Mouse (Mus musculus) embryonic facial prominence, embryonic 10.5 days (tissue): ENCODE results near the gene Lrch2. TPM values are rescaled to one million over a fixed set of nuclear protein-coding genes. Genes with fewer than 3 reads are reported as not detected.
"Not testable (repeated sequence)": the region's sequence is repeated elsewhere in the genome, so short reads cannot be mapped to it uniquely, and the experiment has no call there.

Experiments used
- DNase-seq: peaks from one replicate; pipeline ENCODE4 v3.0.0-alpha.2; 2017; ENCODE audit warnings: low spot score
- H3K27ac ChIP-seq: fragments of 300-500 bp; sonication (generic); replicated peaks from 2 replicates; pipeline ENCODE4 v1.5.1; 2016; ENCODE audit warnings: mild to moderate bottlenecking
- H3K27me3 ChIP-seq: fragments of 300-500 bp; sonication (generic); replicated peaks from 2 replicates; pipeline ENCODE4 v1.6.1; 2016; ENCODE audit warnings: low read depth, mild to moderate bottlenecking; ENCODE audit not compliant: poor library complexity, severe bottlenecking
- H3K36me3 ChIP-seq: fragments of 300-500 bp; sonication (generic); replicated peaks from 2 replicates; pipeline ENCODE4 v1.6.1; 2016; ENCODE audit warnings: mild to moderate bottlenecking, moderate library complexity
- H3K4me1 ChIP-seq: fragments of 300-500 bp; sonication (generic); 2 replicates; pipeline ENCODE4 v1.6.1; 2016
- H3K4me3 ChIP-seq: fragments of 300-500 bp; sonication (generic); 2 replicates; pipeline ENCODE4 v1.5.1; 2016; ENCODE audit warnings: mild to moderate bottlenecking, moderate library complexity
- H3K9me3 ChIP-seq: fragments of 300-500 bp; sonication (generic); 2 replicates; pipeline ENCODE4 v1.6.1; 2016; ENCODE audit warnings: mild to moderate bottlenecking
- WGBS: fragments of 180-500 bp; shearing (Covaris S2); methylation state at CpG from one replicate; pipeline ENCODE4 v1.1.7; 2016; 5-methylcytosine and 5-hydroxymethylcytosine counted together
- polyA plus RNA-seq: library from polyadenylated mRNA; unstranded; fragments of >200 nt; fragmentation: Nextera tagmentation; extraction: Ambion mirVana; gene quantifications from 2 replicates; pipeline ENCODE4 v1.2.1, GENCODE M21; 2016

Lrch2 gene
- 4.3 and 5.6 TPM in 2 replicates for polyA plus RNA-seq

GRCm38 (mm10) chrX:147553421-147554201 lies at the start of gene Lrch2:
Gene Lrch2, minus strand, starts transcription at chrX:147554081.
- WGBS: 20% methylated on average over 30 of the region's 50 CpGs
- DNase-seq: peak; percentile 79
- peaks cover 9% of the 10 kb centered on the region; the same call in 1 of the 2 replicates for H3K4me1 ChIP-seq
- H3K9me3 ChIP-seq: no peaks in the 10 kb centered on the region
- H3K27ac ChIP-seq: peak within 1 kb of the TSS; percentile 90
- peak within 1 kb of the TSS; percentile 64 for H3K4me3 ChIP-seq
- H3K27me3 ChIP-seq: peaks cover 3% of the 10 kb centered on the region; the same call in 1 of the 2 replicates
- H3K36me3 ChIP-seq: no peaks in the 10 kb centered on the region

GRCm38 (mm10) chrX:147540934-147541870 lies 12.7 kb downstream of the Lrch2 start:
- no peak for DNase-seq
- Histone ChIP-seq H3K9me3 (no peaks in the 10 kb centered on the region), H3K4me1 (no peaks in the 10 kb centered on the region), H3K36me3 (no peaks in the 10 kb centered on the region), H3K4me3 (no peak overlapping the region), H3K27ac (no peak overlapping the region), H3K27me3 (no peaks in the 10 kb centered on the region)
- 67% methylated on average over 11 of the region's 11 CpGs for WGBS

- Histone ChIP-seq H3K9me3 (no peaks in the 10 kb centered on the region), H3K36me3 (no peaks in the 10 kb centered on the region), H3K27me3 (no peaks in the 10 kb centered on the region), H3K27ac (no peak overlapping the region), H3K4me3 (no peak overlapping the region), H3K4me1 (no peaks in the 10 kb centered on the region)
- DNase-seq: no peak
Observed at GRCm38 (mm10) chrX:147538377-147538776, 15.5 kb downstream of the Lrch2 start.

- not testable (repeated sequence) for DNase-seq, H3K36me3 ChIP-seq, H3K27ac ChIP-seq, H3K4me1 ChIP-seq, H3K27me3 ChIP-seq, H3K9me3 ChIP-seq, H3K4me3 ChIP-seq
- 73% methylated on average over 3 of the region's 3 CpGs for WGBS
Observed at GRCm38 (mm10) chrX:147537117-147537516, 16.8 kb downstream of the Lrch2 start.

- Histone ChIP-seq H3K4me3 (no peak overlapping the region), H3K9me3 (no peaks in the 10 kb centered on the region), H3K27ac (no peak overlapping the region), H3K4me1 (no peaks in the 10 kb centered on the region), H3K27me3 (no peaks in the 10 kb centered on the region), H3K36me3 (no peaks in the 10 kb centered on the region)
- no peak for DNase-seq
- 90% methylated on average over 2 of the region's 2 CpGs for WGBS
Observed at GRCm38 (mm10) chrX:147535616-147536015, 18.3 kb downstream of the Lrch2 start.

GRCm38 (mm10) chrX:147531675-147532074 lies 22.2 kb downstream of the Lrch2 start:
- Histone ChIP-seq H3K27me3 (no peaks in the 10 kb centered on the region), H3K27ac (no peak overlapping the region), H3K36me3 (no peaks in the 10 kb centered on the region), H3K4me3 (no peak overlapping the region), H3K4me1 (no peaks in the 10 kb centered on the region), H3K9me3 (no peaks in the 10 kb centered on the region)
- 80% methylated on average over 4 of the region's 4 CpGs for WGBS
- DNase-seq: no peak

GRCm38 (mm10) chrX:147527646-147528172 lies 26.2 kb downstream of the Lrch2 start:
- DNase-seq: no peak
- no peaks in the 10 kb centered on the region for H3K9me3 ChIP-seq
- 76% methylated on average over 7 of the region's 7 CpGs for WGBS

GRCm38 (mm10) chrX:147489551-147489950 lies 64.3 kb downstream of the Lrch2 start:
- Histone ChIP-seq H3K4me1 (no peaks in the 10 kb centered on the region), H3K27me3 (no peaks in the 10 kb centered on the region), H3K9me3 (no peaks in the 10 kb centered on the region), H3K4me3 (no peak overlapping the region), H3K27ac (no peak overlapping the region), H3K36me3 (no peaks in the 10 kb centered on the region)
- no peak for DNase-seq
- 80% methylated on average over 2 of the region's 2 CpGs for WGBS

More at GRCm38 (mm10) chrX:147527646-147528172, 26.2 kb downstream of the Lrch2 start:
- Histone ChIP-seq H3K36me3 (no peaks in the 10 kb centered on the region), H3K4me3 (no peak overlapping the region), H3K27me3 (no peaks in the 10 kb centered on the region), H3K27ac (no peak overlapping the region), H3K4me1 (no peaks in the 10 kb centered on the region)

GRCm38 (mm10) chrX:147453610-147454009 lies 100.3 kb downstream of the Lrch2 start, which contains the start of gene Vmn1r239-ps:
Gene Vmn1r239-ps, minus strand, starts transcription at chrX:147453710.
- not testable (repeated sequence) for H3K27me3 ChIP-seq, DNase-seq, H3K27ac ChIP-seq, H3K4me1 ChIP-seq, H3K9me3 ChIP-seq, H3K4me3 ChIP-seq, H3K36me3 ChIP-seq
- WGBS: 85% methylated on average over 1 of the region's 1 CpGs

- H3K9me3 ChIP-seq: no peaks in the 10 kb centered on the region
- no peaks in the 10 kb centered on the region for H3K36me3 ChIP-seq
- DNase-seq: no peak
- H3K4me1 ChIP-seq: no peaks in the 10 kb centered on the region
- no peaks in the 10 kb centered on the region for H3K27me3 ChIP-seq
- 90% methylated on average over 4 of the region's 4 CpGs for WGBS
- no peak overlapping the region for H3K27ac ChIP-seq
- no peak overlapping the region for H3K4me3 ChIP-seq
Observed at GRCm38 (mm10) chrX:147443386-147443785, 110.5 kb downstream of the Lrch2 start.

GRCm38 (mm10) chrX:147435400-147435799 lies 118.5 kb downstream of the Lrch2 start:
- 78% methylated on average over 2 of the region's 2 CpGs for WGBS
- no peaks in the 10 kb centered on the region for H3K36me3 ChIP-seq

GRCm38 (mm10) chrX:147429753-147430152 lies 124.1 kb downstream of the Lrch2 start:
- Histone ChIP-seq H3K27me3 (no peaks in the 10 kb centered on the region), H3K4me1 (no peaks in the 10 kb centered on the region), H3K4me3 (no peak overlapping the region), H3K27ac (no peak overlapping the region), H3K9me3 (no peaks in the 10 kb centered on the region), H3K36me3 (no peaks in the 10 kb centered on the region)
- WGBS: 76% methylated on average over 1 of the region's 1 CpGs
- DNase-seq: no peak

More at GRCm38 (mm10) chrX:147435400-147435799, 118.5 kb downstream of the Lrch2 start:
- no peak overlapping the region for H3K4me3 ChIP-seq
- H3K4me1 ChIP-seq: no peaks in the 10 kb centered on the region
- no peaks in the 10 kb centered on the region for H3K9me3 ChIP-seq
- H3K27me3 ChIP-seq: no peaks in the 10 kb centered on the region
- no peak overlapping the region for H3K27ac ChIP-seq
- no peak for DNase-seq
